Mouse (Mus musculus): ENCODE results near the gene Tlcd2. TPM values are rescaled to one million over a fixed set of nuclear protein-coding genes. Genes with fewer than 3 reads are reported as not detected.
"Not testable (repeated sequence)": the region's sequence is repeated elsewhere in the genome, so short reads cannot be mapped to it uniquely, and the experiment has no call there.

Gene Tlcd2
- polyA plus RNA-seq, 1 experiment from 2014 or later = 8.6 TPM

DNA sequence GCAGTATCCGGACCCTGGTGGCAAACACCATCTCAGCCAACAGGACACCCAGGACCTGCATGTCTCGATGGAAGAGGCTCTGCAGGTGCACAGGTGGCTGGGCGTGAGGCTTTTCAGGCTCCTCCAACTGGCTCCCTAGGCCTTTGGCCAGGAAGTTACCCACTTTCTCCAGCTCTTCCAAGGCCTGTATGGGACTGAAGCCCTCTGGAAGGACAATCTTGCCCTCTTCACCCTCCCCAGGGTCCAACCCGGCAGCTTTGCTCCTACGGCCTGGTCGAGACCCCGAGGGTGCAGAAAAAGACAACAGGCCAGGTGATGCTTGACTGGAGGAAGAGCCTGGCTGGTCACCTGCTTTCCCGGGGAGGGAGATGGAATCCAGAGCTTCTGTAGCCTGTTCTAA lies 9.4 kb upstream of the Tlcd2 start:
- ATAC-seq (ENCODE audit: low FRiP score, low read depth) = no peak

DNA sequence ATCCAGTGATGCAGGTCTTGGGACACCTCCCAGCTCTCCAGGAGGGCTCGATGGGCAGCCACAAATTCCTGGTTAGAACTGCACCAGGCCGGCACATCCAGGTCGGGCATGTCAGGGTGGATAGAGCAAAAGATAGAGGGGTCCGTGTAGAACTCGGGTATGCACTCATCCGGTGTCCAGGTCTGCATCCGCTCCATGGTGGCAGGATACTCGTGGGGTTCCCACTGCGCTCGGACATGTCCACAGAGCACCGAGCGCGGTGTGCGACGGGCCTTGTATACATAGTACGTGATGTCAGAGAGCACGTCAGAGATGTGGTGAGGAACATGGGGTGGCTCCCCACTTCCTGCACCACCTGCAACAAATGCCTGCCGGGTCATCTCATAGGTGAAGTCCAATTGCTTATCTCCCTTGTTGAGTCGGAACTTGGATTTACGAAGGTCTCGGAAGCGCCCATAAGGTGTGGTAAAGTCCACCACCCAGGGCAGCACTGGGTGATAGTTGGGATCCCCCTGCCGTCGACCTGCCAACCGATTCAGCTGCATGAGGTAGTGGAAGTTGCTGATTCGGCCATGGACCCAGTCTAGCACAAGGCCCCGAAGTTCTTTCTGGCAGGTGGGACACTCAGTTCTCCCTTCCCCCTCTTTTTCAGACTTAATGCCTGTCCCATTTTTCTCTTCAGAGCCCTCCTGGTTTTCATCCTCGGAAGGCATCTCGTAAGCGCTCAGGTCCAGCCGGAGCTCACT lies 8.5 kb upstream of the Tlcd2 start:
- no peak for ATAC-seq (ENCODE audit: low FRiP score, low read depth)
- Histone ChIP-seq H3K27me3 (replicated peaks) (no peaks in the 10 kb centered on the region), H3K4me3 (no peak overlapping the region), H3K9ac (no peak overlapping the region), H3K9me3 (no peaks in the 10 kb centered on the region), H3K4me2 (replicated peaks) (peak overlapping the region; percentile 99), H3K4me1 (peaks cover 18% of the 10 kb centered on the region), H3K27ac (no peak overlapping the region), H3K36me3 (peaks cover 16% of the 10 kb centered on the region)
- 93% methylated on average over 31 of the region's 31 CpGs for WGBS

More for the DNA sequence above, 9.4 kb upstream of the Tlcd2 start:
- no peak overlapping the region for H3K27ac ChIP-seq
- H3K4me1 ChIP-seq = peaks cover 18% of the 10 kb centered on the region
- no peaks in the 10 kb centered on the region for H3K9me3 ChIP-seq
- no peaks in the 10 kb centered on the region for H3K27me3 ChIP-seq (replicated peaks)
- H3K9ac ChIP-seq = no peak overlapping the region
- peaks cover 24% of the 10 kb centered on the region for H3K36me3 ChIP-seq
- H3K4me3 ChIP-seq = no peak overlapping the region
- 93% methylated on average over 8 of the region's 8 CpGs for WGBS
- no peak overlapping the region for H3K4me2 ChIP-seq (replicated peaks)

DNA sequence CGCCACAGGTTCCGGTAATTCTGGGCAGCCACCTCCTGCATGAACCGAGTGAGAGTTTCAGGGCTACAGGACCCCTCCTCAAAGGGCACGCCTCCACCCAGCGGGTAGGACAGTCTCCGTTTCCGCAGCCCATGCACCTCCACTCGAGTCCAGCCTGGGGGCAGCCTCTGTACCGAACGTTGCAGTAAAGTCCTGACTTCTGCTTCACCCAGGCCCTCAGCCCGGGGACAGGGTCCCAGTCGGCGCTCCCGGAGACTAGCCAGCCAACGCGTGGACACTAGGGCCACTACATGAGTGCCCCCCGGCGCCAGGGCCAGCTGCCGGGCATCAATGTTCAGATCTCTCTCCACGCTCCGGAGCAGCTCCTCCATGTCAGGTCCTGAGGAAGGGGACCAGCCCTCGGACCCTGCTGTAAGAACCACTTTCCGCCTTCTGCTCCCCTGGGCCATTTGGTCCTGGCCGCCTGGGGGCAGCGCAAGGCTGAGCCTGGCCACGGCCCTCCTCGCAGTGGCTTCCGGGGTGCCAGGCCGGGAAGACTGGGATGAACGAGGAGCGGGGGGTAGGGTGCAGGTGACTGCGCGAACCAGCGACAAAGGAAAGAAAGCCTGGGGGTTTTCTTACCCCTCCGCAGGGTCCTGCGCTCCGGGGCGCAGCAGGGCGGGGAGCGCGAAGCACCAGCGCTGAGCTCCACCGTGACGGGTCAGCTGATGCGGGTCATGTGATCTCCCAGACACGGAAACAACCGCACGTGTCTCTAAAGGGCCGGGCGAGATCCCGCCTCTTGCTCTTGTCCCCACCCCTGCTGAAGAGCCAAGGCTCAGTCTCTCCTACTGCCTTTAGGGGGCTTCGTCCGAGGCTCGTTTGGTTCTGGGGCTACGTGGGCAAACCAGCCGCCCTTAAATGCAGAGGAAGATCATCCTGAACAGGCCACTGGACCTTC lies 7.3 kb upstream of the Tlcd2 start, which contains the start of gene Wdr81:
Gene Wdr81 (minus strand): TSS at position 727 of the 940 bp plus-strand sequence.
- H3K9me3 ChIP-seq = no peaks in the 10 kb centered on the region
- peak; percentile 92 for ATAC-seq (ENCODE audit: low FRiP score, low read depth)
- WGBS = 2% methylated on average over 56 of the region's 56 CpGs
- H3K4me3 ChIP-seq = peak within 1 kb of the TSS; percentile 63
- H3K27me3 ChIP-seq (replicated peaks) = no peaks in the 10 kb centered on the region
- H3K4me2 ChIP-seq (replicated peaks) = peak within 1 kb of the TSS; percentile 99
- H3K27ac ChIP-seq = 0 out of 2 replicates have a peak within 1 kb of the TSS, but pooled peaks have one; percentile 27
- peaks cover 18% of the 10 kb centered on the region for H3K4me1 ChIP-seq
- peak within 1 kb of the TSS; percentile 70 for H3K9ac ChIP-seq
- H3K36me3 ChIP-seq = peaks cover 4% of the 10 kb centered on the region; the same call in 1 of the 2 replicates

DNA sequence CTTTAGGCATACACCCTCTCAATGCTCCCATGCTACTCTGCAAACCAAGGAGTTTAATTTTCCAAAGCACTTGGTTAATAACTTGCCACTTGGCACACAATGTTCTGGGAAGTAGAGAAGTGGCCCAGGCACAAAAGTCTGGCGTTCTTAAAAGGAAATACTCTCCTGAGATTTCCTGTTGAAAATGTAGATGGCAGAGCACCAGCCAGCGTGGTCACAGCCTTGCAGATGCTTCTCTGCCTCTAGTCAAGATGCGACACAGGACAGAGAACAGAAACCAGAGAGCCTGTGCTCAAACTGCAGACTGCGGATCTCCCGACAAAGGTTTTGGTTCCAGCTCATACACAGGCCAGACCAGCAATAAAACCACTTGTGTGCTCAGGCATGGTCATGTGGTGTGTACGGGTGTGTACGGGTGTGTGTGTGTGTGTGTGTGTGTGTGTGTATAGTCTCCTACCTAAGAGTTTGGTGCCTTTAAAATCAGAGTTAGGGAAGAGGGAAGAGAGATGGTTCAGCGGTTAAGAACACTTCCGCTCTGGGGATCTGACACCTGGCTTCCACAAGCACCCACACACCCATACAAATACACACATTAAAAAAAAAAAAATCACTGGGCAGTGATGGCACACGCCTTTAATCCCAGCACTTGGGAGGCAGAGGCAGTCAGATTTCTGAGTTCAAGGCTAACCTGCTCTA lies 6.3 kb upstream of the Tlcd2 start:
- Histone ChIP-seq H3K9ac (peak overlapping the region; percentile 49; the same call in 1 of the 2 replicates), H3K27ac (0 out of 2 replicates have a peak overlapping the region, but pooled peaks have one; percentile 27), H3K4me2 (replicated peaks) (peak overlapping the region; percentile 99), H3K4me3 (peak overlapping the region; percentile 63; the same call in 1 of the 2 replicates), H3K27me3 (replicated peaks) (no peaks in the 10 kb centered on the region), H3K9me3 (no peaks in the 10 kb centered on the region), H3K4me1 (peaks cover 26% of the 10 kb centered on the region), H3K36me3 (no peaks in the 10 kb centered on the region)
- WGBS = 77% methylated on average over 10 of the region's 10 CpGs
- no peak for ATAC-seq (ENCODE audit: low FRiP score, low read depth)

DNA sequence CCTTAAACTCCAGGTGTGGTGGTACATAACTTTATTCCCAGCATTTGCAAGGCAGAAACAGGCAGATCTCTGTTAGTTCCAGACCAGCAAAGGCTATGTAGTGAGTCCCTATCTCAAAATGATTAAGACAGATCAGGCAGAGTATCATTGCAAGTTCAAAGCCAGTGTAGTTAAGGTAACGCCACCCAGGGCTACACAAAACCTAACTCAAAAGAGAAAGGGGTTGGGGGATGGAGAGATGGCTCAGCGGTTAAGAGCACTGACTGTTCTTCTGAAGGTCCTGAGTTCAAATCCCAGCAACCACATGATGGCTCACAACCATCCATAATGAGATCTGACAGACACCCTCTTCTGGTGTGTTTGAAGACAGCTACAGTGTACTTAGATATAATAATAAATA lies 5.5 kb upstream of the Tlcd2 start:
- H3K27me3 ChIP-seq (replicated peaks); H3K4me2 ChIP-seq (replicated peaks); H3K9ac ChIP-seq; ATAC-seq (ENCODE audit: low FRiP score, low read depth); H3K4me3 ChIP-seq; H3K36me3 ChIP-seq; H3K27ac ChIP-seq; H3K9me3 ChIP-seq: not testable (repeated sequence)
- peaks cover 27% of the 10 kb centered on the region for H3K4me1 ChIP-seq
- WGBS = 91% methylated on average over 2 of the region's 2 CpGs

DNA sequence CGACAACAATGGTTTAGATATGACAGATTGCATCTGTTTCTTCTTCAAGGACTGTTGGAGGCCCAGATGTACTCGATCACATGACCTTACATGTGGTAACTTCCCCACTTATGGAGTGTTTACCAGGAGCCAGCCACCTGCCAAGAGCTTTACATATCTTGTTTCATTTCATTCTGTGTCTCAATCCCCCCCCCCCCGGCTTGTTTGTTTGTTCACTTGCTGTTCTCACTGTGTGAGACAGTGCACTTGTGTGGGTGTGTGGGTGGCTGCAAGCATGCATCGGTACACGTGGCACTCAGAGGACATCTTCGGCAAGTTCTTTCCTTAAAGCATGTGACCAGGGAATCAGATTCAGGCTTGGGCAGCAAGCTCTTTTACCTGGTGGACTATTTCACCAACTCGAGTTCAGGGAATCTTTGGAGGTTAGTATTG lies 5.1 kb upstream of the Tlcd2 start:
- no peak for ATAC-seq (ENCODE audit: low FRiP score, low read depth)
- no peak overlapping the region for H3K4me2 ChIP-seq (replicated peaks)

DNA sequence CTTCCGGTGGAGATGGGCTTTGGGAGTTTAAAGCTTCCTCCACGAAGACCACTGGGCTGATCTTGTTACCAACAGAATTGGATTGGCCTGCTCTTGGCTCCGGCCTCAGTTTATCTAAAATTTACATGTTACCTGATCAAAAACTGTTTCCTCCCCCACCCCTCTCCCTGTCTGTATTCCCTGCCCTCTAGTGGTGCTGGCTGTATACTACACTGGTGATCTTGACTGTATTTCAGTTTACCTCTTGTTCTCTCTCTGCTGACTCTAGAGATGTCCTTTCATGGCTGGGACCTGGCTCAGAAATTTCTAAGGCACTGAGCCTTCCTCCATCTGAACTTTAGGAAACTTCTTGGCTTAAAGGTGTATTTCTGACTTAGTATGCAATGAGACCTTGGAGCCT lies 3.3 kb upstream of the Tlcd2 start:
- Histone ChIP-seq H3K36me3 (no peaks in the 10 kb centered on the region), H3K4me3 (no peak overlapping the region), H3K27me3 (replicated peaks) (no peaks in the 10 kb centered on the region; the same call in 1 of the 2 replicates), H3K9me3 (no peaks in the 10 kb centered on the region), H3K4me1 (peaks cover 42% of the 10 kb centered on the region), H3K27ac (no peak overlapping the region), H3K9ac (no peak overlapping the region), H3K4me2 (replicated peaks) (no peak overlapping the region)
- 27% methylated on average over 3 of the region's 3 CpGs for WGBS
- no peak for ATAC-seq (ENCODE audit: low FRiP score, low read depth)

More for the DNA sequence above, 5.1 kb upstream of the Tlcd2 start:
- Histone ChIP-seq H3K4me3 (no peak overlapping the region), H3K9me3 (no peaks in the 10 kb centered on the region), H3K27ac (no peak overlapping the region), H3K27me3 (replicated peaks) (no peaks in the 10 kb centered on the region), H3K36me3 (no peaks in the 10 kb centered on the region), H3K9ac (no peak overlapping the region), H3K4me1 (peaks cover 27% of the 10 kb centered on the region)
- 91% methylated on average over 7 of the region's 7 CpGs for WGBS

DNA sequence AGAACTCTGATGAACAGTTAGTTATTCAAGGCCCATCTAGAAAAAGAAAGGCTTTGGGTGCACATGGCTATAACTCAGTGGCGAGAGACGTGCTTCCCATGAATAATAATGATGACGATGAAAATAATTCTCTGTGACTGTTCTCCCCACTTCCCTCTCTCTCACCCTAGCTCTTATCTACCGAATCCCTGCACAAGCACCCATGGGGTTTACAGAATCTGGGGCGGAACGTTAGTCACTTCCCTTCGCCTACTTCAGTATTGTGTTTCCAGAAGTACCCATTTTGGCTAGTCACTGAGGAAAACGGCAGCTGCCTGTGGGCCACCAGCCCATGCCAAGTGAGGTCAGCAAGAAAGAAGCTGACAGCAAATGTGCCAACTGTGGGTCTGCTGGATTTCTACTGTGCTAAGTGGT lies 2.9 kb upstream of the Tlcd2 start:
- H3K27ac ChIP-seq = no peak overlapping the region
- peaks cover 39% of the 10 kb centered on the region for H3K4me1 ChIP-seq
- no peak for ATAC-seq (ENCODE audit: low FRiP score, low read depth)
- 81% methylated on average over 8 of the region's 8 CpGs for WGBS
- H3K9me3 ChIP-seq = no peaks in the 10 kb centered on the region
- no peaks in the 10 kb centered on the region for H3K36me3 ChIP-seq
- H3K4me2 ChIP-seq (replicated peaks) = no peak overlapping the region
- H3K9ac ChIP-seq = no peak overlapping the region
- H3K27me3 ChIP-seq (replicated peaks) = no peaks in the 10 kb centered on the region; the same call in 1 of the 2 replicates
- H3K4me3 ChIP-seq = no peak overlapping the region

DNA sequence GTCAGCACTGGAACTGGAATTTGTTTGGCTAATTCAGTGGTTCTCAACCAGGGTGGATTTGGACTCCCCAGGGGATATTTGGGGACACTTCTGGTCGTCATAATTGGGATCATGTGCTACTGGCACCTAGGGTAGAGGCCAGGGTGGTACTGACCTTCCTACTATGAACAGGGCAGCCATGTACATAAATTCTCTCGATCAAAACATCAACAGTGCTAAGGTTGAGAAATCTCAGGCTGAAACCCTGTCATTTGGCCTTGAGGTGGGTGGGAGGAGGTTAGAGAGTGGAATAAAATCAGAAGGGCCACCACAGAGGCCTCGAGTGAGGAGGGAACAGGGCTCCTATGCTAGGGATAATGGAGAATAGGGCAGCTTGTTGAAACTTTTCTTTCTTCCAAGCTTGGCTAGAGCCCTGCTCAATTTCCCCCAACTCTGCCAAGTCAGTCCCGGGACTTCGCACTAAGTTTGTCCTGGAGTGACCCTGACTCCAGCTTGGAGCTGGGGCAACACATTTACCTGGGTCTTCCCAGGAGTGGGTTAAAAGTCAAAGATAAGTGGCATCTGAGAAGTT lies 2.3 kb upstream of the Tlcd2 start:
- H3K9me3 ChIP-seq = no peaks in the 10 kb centered on the region
- H3K4me2 ChIP-seq (replicated peaks) = peak overlapping the region; percentile 72; the same call in 1 of the 2 replicates
- H3K27me3 ChIP-seq (replicated peaks) = no peaks in the 10 kb centered on the region; the same call in 1 of the 2 replicates
- ATAC-seq (ENCODE audit: low FRiP score, low read depth) = no peak
- no peak overlapping the region for H3K27ac ChIP-seq
- 85% methylated on average over 5 of the region's 5 CpGs for WGBS
- no peak overlapping the region for H3K9ac ChIP-seq
- no peak overlapping the region for H3K4me3 ChIP-seq
- H3K36me3 ChIP-seq = no peaks in the 10 kb centered on the region
- peaks cover 33% of the 10 kb centered on the region for H3K4me1 ChIP-seq

DNA sequence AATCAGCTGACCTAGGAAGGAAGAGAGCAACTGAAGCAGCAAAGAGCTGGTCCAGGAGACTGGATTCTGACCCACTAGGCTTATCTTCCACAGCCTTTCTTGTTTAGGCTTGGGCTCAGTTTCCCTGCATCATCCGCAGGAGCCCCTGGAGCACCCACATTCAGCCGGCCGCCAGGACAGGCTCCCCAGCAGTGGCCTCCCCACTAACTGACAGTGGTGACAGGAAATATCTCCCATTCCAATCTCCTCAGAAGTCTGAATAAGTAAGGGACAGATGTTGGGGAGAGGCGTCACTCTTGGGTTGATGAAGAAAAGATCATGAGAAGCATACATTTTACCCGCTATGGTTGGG lies 1.8 kb upstream of the Tlcd2 start:
- no peak overlapping the region for H3K4me3 ChIP-seq
- 33% methylated on average over 5 of the region's 5 CpGs for WGBS
- H3K4me2 ChIP-seq (replicated peaks) = peak overlapping the region; percentile 72
- H3K27ac ChIP-seq = no peak overlapping the region
- H3K27me3 ChIP-seq (replicated peaks) = no peaks in the 10 kb centered on the region; the same call in 1 of the 2 replicates
- no peak for ATAC-seq (ENCODE audit: low FRiP score, low read depth)
- H3K36me3 ChIP-seq = 0 out of 2 replicates have a peak, but pooled peaks cover 3% of the 10 kb centered on the region
- peaks cover 30% of the 10 kb centered on the region for H3K4me1 ChIP-seq
- H3K9ac ChIP-seq = 0 out of 2 replicates have a peak overlapping the region, but pooled peaks have one; percentile 2
- no peaks in the 10 kb centered on the region for H3K9me3 ChIP-seq

DNA sequence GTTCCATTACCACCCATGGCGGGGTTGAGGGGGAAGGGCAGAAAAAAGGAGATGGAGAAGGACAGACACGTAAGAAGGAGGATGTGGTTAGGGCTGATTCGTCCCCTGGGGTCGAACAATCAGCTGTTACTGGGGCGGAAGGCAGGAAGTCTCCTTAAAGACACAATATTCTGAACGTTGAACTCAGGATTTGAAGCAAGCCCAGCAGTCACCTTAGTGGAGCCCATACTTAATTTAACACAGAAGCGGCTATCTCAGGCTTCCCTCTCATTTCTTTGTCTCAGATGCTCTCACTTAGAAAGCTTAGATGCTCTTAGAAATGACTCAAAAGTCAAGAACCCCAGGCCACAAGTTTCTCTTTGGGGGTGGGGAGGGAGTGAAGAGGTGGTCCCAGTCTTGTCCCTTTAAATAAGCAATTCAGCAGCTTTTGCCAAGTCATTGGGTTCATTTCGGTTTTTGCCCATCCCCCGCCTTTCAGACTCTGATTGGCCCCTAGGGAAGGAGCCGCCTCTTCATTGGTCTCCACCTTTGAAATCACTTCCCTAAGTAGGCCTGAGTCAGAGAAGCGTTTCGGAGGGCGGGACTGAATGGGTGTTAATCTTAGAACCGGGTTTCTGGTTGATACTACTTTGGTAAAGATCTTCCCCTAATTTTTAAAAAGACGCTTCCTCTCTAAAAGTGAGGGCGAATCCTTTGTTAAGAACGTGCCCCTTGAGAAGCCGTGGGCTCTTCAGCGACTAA lies 1.2 kb upstream of the Tlcd2 start:
- Histone ChIP-seq H3K4me3 (peak overlapping the region; percentile 41), H3K27ac (peak overlapping the region; percentile 60; the same call in 1 of the 2 replicates), H3K36me3 (peaks cover 8% of the 10 kb centered on the region; the same call in 1 of the 2 replicates), H3K4me1 (peaks cover 25% of the 10 kb centered on the region), H3K9me3 (no peaks in the 10 kb centered on the region), H3K9ac (peak overlapping the region; percentile 38), H3K27me3 (replicated peaks) (no peaks in the 10 kb centered on the region; the same call in 1 of the 2 replicates), H3K4me2 (replicated peaks) (peak overlapping the region; percentile 72)
- ATAC-seq (ENCODE audit: low FRiP score, low read depth) = peak; percentile 45
- WGBS = 2% methylated on average over 19 of the region's 19 CpGs
